Mouse (Mus musculus) MEL (cell line): Measurements from ENCODE around the gene Tkfc. TPM values are rescaled to one million over a fixed set of nuclear protein-coding genes. Genes with fewer than 3 reads are reported as not detected.

Source experiments
- DNase-seq: peaks from one replicate; pipeline ENCODE4 v3.0.0; 2011; ENCODE audit warnings: low read depth, low spot score
- H3K27ac ChIP-seq: 2 replicates; pipeline ENCODE4 v1.5.1; 2012; ENCODE audit warnings: low read depth, mild to moderate bottlenecking, control low read depth, low read length, moderate library complexity; ENCODE audit not compliant: control insufficient read depth
- H3K27me3 ChIP-seq, 2 experiments: fragments of 150-350 bp in 1 of 2; sonication (generic) in 1 of 2; 2 replicates each; pipeline ENCODE4 v1.6.1; 2012; ENCODE audit warnings: low read length in 2 of 2, mild to moderate bottlenecking in 2 of 2, improper control_type of control experiment in 1 of 2, moderate library complexity in 1 of 2; ENCODE audit not compliant: insufficient read depth in 2 of 2, control insufficient read depth in 1 of 2
- H3K36me3 ChIP-seq, 2 experiments: 2 replicates each; pipeline ENCODE4 v1.6.1; 2012 to 2014; ENCODE audit warnings: low read length in 2 of 2, improper control_type of control experiment in 1 of 2, inconsistent platforms in 1 of 2, mild to moderate bottlenecking in 1 of 2; ENCODE audit not compliant: insufficient read depth in 2 of 2, control insufficient read depth in 1 of 2
- H3K4me1 ChIP-seq, 2 experiments: fragments of 150-350 bp in 1 of 2; sonication (generic) in 1 of 2; 2 replicates each; pipeline ENCODE4 v1.6.1; 2012; ENCODE audit warnings: low read length in 2 of 2, improper control_type of control experiment in 1 of 2, mild to moderate bottlenecking in 1 of 2; ENCODE audit not compliant: insufficient read depth in 2 of 2, control insufficient read depth in 1 of 2
- H3K4me3 ChIP-seq, 2 experiments: fragments of 150-350 bp in 1 of 2; sonication (generic) in 1 of 2; 2 replicates each; pipeline ENCODE4 v1.5.1; 2012; ENCODE audit warnings: low read depth in 2 of 2, low read length in 2 of 2, mild to moderate bottlenecking in 2 of 2, moderate library complexity in 2 of 2, control low read depth in 1 of 2, improper control_type of control experiment in 1 of 2; ENCODE audit not compliant: control insufficient read depth in 1 of 2, insufficient read depth in 1 of 2
- H3K79me2 ChIP-seq: 2 replicates; pipeline ENCODE4 v1.6.1; 2012; ENCODE audit warnings: mild to moderate bottlenecking, low read length, moderate library complexity; ENCODE audit not compliant: control insufficient read depth, poor library complexity, insufficient read depth
- H3K9ac ChIP-seq: 2 replicates; pipeline ENCODE4 v1.6.1; 2012; ENCODE audit warnings: low read depth, mild to moderate bottlenecking, control low read depth, low read length, moderate library complexity; ENCODE audit not compliant: control insufficient read depth, poor library complexity, severe bottlenecking
- H3K9me3 ChIP-seq: fragments of 150-350 bp; sonication (generic); replicated peaks from 2 replicates; pipeline ENCODE4 v1.6.1; 2012; ENCODE audit warnings: mild to moderate bottlenecking, low read length, improper control_type of control experiment, moderate library complexity; ENCODE audit not compliant: insufficient read depth
- CHD1 ChIP-seq: IDR thresholded peaks from 2 replicates; pipeline ENCODE4 v1.6.1; 2012; ENCODE audit warnings: low read depth, mild to moderate bottlenecking, inconsistent platforms, low read length, improper control_type of control experiment
- CHD2 ChIP-seq: IDR thresholded peaks from 2 replicates; pipeline ENCODE4 v1.6.1; 2011; ENCODE audit warnings: low read length, improper control_type of control experiment
- CTCF ChIP-seq, 3 experiments: IDR thresholded peaks in 2 of 3; conservative IDR thresholded peaks in 1 of 3; 2 replicates each; pipeline ENCODE4 v1.5.1; 2011 to 2012; ENCODE audit warnings: low read length in 3 of 3, low read depth in 2 of 3, mild to moderate bottlenecking in 2 of 3, improper control_type of control experiment in 1 of 3, inconsistent platforms in 1 of 3, mixed read lengths in 1 of 3, moderate library complexity in 1 of 3; ENCODE audit not compliant: control insufficient read depth in 1 of 3, insufficient read depth in 1 of 3, poor library complexity in 1 of 3, severe bottlenecking in 1 of 3
- E2F4 ChIP-seq: IDR thresholded peaks from 2 replicates; pipeline ENCODE4 v1.6.1; 2011; ENCODE audit warnings: low read depth, low read length, improper control_type of control experiment, borderline replicate concordance
- ELF1 ChIP-seq: IDR thresholded peaks from 2 replicates; pipeline ENCODE4 v1.6.1; 2014; ENCODE audit warnings: low read depth, mild to moderate bottlenecking, inconsistent platforms, low read length, improper control_type of control experiment, moderate library complexity
- EP300 ChIP-seq, 2 experiments: IDR thresholded peaks; 2 replicates each; pipeline ENCODE4 v1.6.1; 2011; ENCODE audit warnings: improper control_type of control experiment in 2 of 2, low read length in 2 of 2, low read depth in 1 of 2, mild to moderate bottlenecking in 1 of 2
- ETS1 ChIP-seq: IDR thresholded peaks from 2 replicates; pipeline ENCODE4 v1.6.1; 2012; ENCODE audit warnings: low read depth, mild to moderate bottlenecking, inconsistent platforms, low read length, improper control_type of control experiment, moderate library complexity
- GATA1 ChIP-seq: IDR thresholded peaks from 2 replicates; pipeline ENCODE4 v1.6.1; 2011; ENCODE audit warnings: low read depth, low read length, improper control_type of control experiment
- HCFC1 ChIP-seq: IDR thresholded peaks from 2 replicates; pipeline ENCODE4 v1.6.1; 2012; ENCODE audit warnings: low read depth, mild to moderate bottlenecking, inconsistent platforms, low read length, improper control_type of control experiment, moderate library complexity
- JUND ChIP-seq: IDR thresholded peaks from 2 replicates; pipeline ENCODE4 v1.6.1; 2011; ENCODE audit warnings: low read depth, mild to moderate bottlenecking, improper control_type of control experiment, low read length
- KAT2A ChIP-seq: conservative IDR thresholded peaks from 2 replicates; pipeline ENCODE4 v1.6.1; 2012; ENCODE audit warnings: low read depth, low read length, improper control_type of control experiment, inconsistent platforms
- MAFK ChIP-seq: IDR thresholded peaks from 2 replicates; pipeline ENCODE4 v1.6.1; 2011; ENCODE audit warnings: low read depth, mild to moderate bottlenecking, low read length, improper control_type of control experiment, borderline replicate concordance
- MAX ChIP-seq: IDR thresholded peaks from 2 replicates; pipeline ENCODE4 v1.6.1; 2011; ENCODE audit warnings: low read length, improper control_type of control experiment
- MAZ ChIP-seq: IDR thresholded peaks from 2 replicates; pipeline ENCODE4 v1.6.1; 2012; ENCODE audit warnings: low read depth, mild to moderate bottlenecking, inconsistent platforms, low read length, improper control_type of control experiment
- MEF2A ChIP-seq: IDR thresholded peaks from 2 replicates; pipeline ENCODE4 v1.6.1; 2014; ENCODE audit warnings: low read depth, mild to moderate bottlenecking, inconsistent platforms, low read length, improper control_type of control experiment; ENCODE audit not compliant: poor library complexity, insufficient replicate concordance, severe bottlenecking; ENCODE audit errors: extremely low read depth
- MXI1 ChIP-seq: IDR thresholded peaks from 2 replicates; pipeline ENCODE4 v1.6.1; 2011; ENCODE audit warnings: mild to moderate bottlenecking, low read depth, low read length, improper control_type of control experiment
- MYB ChIP-seq: IDR thresholded peaks from 2 replicates; pipeline ENCODE4 v1.6.1; 2011; ENCODE audit warnings: mild to moderate bottlenecking, low read depth, low read length, improper control_type of control experiment
- MYC ChIP-seq: IDR thresholded peaks from 2 replicates; pipeline ENCODE4 v1.6.1; 2011; ENCODE audit warnings: low read depth, mild to moderate bottlenecking, low read length, improper control_type of control experiment, moderate library complexity
- NELFE ChIP-seq: IDR thresholded peaks from 2 replicates; pipeline ENCODE4 v1.6.1; 2011; ENCODE audit warnings: low read depth, low read length, improper control_type of control experiment
- NRF1 ChIP-seq: IDR thresholded peaks from 2 replicates; pipeline ENCODE4 v1.6.1; 2014; ENCODE audit warnings: low read depth, mild to moderate bottlenecking, inconsistent platforms, low read length, improper control_type of control experiment, moderate library complexity; ENCODE audit not compliant: poor library complexity, insufficient read depth, severe bottlenecking
- POLR2A ChIP-seq, 2 experiments: IDR thresholded peaks; 2 replicates each; pipeline ENCODE4 v1.6.1; 2011 to 2012; ENCODE audit warnings: low read length in 2 of 2, mild to moderate bottlenecking in 2 of 2, control low read depth in 1 of 2, improper control_type of control experiment in 1 of 2, low read depth in 1 of 2, moderate library complexity in 1 of 2; ENCODE audit not compliant: control insufficient read depth in 1 of 2, insufficient read depth in 1 of 2, poor library complexity in 1 of 2
- POLR2AphosphoS2 ChIP-seq: IDR thresholded peaks from 2 replicates; pipeline ENCODE4 v1.6.1; 2011; ENCODE audit warnings: low read length, improper control_type of control experiment
- POLR2AphosphoS5 ChIP-seq: IDR thresholded peaks from 2 replicates; pipeline ENCODE4 v1.6.1; 2012; ENCODE audit warnings: low read depth, borderline replicate concordance, mild to moderate bottlenecking, inconsistent platforms, low read length, moderate library complexity, mixed read lengths
- RAD21 ChIP-seq: IDR thresholded peaks from 2 replicates; pipeline ENCODE4 v1.6.1; 2011; ENCODE audit warnings: mild to moderate bottlenecking, low read depth, low read length, improper control_type of control experiment
- RCOR1 ChIP-seq: IDR thresholded peaks from 2 replicates; pipeline ENCODE4 v1.6.1; 2012; ENCODE audit warnings: low read depth, mild to moderate bottlenecking, inconsistent platforms, low read length, improper control_type of control experiment
- SIN3A ChIP-seq: IDR thresholded peaks from 2 replicates; pipeline ENCODE4 v1.6.1; 2012; ENCODE audit warnings: low read length, improper control_type of control experiment, inconsistent platforms
- SMC3 ChIP-seq: IDR thresholded peaks from 2 replicates; pipeline ENCODE4 v1.6.1; 2011; ENCODE audit warnings: low read depth, low read length, improper control_type of control experiment
- TAL1 ChIP-seq: IDR thresholded peaks from 2 replicates; pipeline ENCODE4 v1.6.1; 2012; ENCODE audit warnings: mild to moderate bottlenecking, inconsistent platforms, low read length, moderate library complexity, mixed read lengths
- TBP ChIP-seq: IDR thresholded peaks from 2 replicates; pipeline ENCODE4 v1.8.0; 2011; ENCODE audit warnings: low read depth, low read length, improper control_type of control experiment
- TCF12 ChIP-seq: IDR thresholded peaks from 2 replicates; pipeline ENCODE4 v1.6.1; 2014; ENCODE audit warnings: low read depth, mild to moderate bottlenecking, inconsistent platforms, low read length, improper control_type of control experiment, moderate library complexity
- UBTF ChIP-seq: IDR thresholded peaks from 2 replicates; pipeline ENCODE4 v1.6.1; 2012; ENCODE audit warnings: low read depth, mild to moderate bottlenecking, inconsistent platforms, low read length, improper control_type of control experiment, moderate library complexity, borderline replicate concordance; ENCODE audit not compliant: insufficient read depth
- USF1 ChIP-seq: IDR thresholded peaks from 2 replicates; pipeline ENCODE4 v1.6.1; 2014; ENCODE audit warnings: low read depth, mild to moderate bottlenecking, inconsistent platforms, low read length, improper control_type of control experiment, moderate library complexity
- USF2 ChIP-seq, 2 experiments: IDR thresholded peaks; 2 replicates each; pipeline ENCODE4 v1.6.1; 2011 to 2012; ENCODE audit warnings: improper control_type of control experiment in 2 of 2, low read length in 2 of 2, borderline replicate concordance in 1 of 2, inconsistent platforms in 1 of 2, low read depth in 1 of 2, mild to moderate bottlenecking in 1 of 2; ENCODE audit not compliant: insufficient read depth in 1 of 2
- ZC3H11A ChIP-seq: IDR thresholded peaks from 2 replicates; pipeline ENCODE4 v1.6.1; 2012; ENCODE audit warnings: low read depth, mild to moderate bottlenecking, inconsistent platforms, low read length, improper control_type of control experiment
- ZKSCAN1 ChIP-seq: IDR thresholded peaks from 2 replicates; pipeline ENCODE4 v1.6.1; 2012; ENCODE audit warnings: low read depth, mild to moderate bottlenecking, inconsistent platforms, low read length, improper control_type of control experiment, moderate library complexity
- ZNF384 ChIP-seq: IDR thresholded peaks from 2 replicates; pipeline ENCODE4 v1.6.1; 2012; ENCODE audit warnings: low read depth, mild to moderate bottlenecking, inconsistent platforms, low read length, improper control_type of control experiment
- polyA plus RNA-seq, 2 experiments: library from polyadenylated mRNA; stranded (reverse) in 1 of 2; unstranded in 1 of 2; fragments of >175 nt in 1 of 2; fragments of >200 nt in 1 of 2; gene quantifications; 2 replicates each; pipeline versions ENCODE4 v1.2.1 to v1.2.4; 2012; ENCODE audit warnings: low replicate concordance in 2 of 2, low read depth in 1 of 2; ENCODE audit not compliant: insufficient read length in 2 of 2, insufficient read depth in 1 of 2, missing spikeins in 1 of 2
- total RNA-seq: library from RNA; depleted of rRNA; stranded (reverse); fragments of 300-350 nt; gene quantifications from 2 replicates; pipeline ENCODE4 v1.2.3, GENCODE M21; 2012; rRNA removed

The Tkfc gene
- total RNA-seq (3.6 and 3.7 TPM in 2 replicates), polyA plus RNA-seq (10 to 100 TPM in 1 of 2 experiments, not detected in 1; 12.8 TPM)

GRCm38 (mm10) chr19:10605293-10605900, at the start of gene Tkfc, which contains the start of gene Ddb1:
Tkfc (minus strand) TSS chr19:10605654.
Ddb1 (plus strand) TSS chr19:10605327.
- peaks cover 22 to 23% of the 10 kb centered on the region in 2 experiments for H3K36me3 ChIP-seq
- peak within 1 kb of the TSS; percentile 84 for H3K27ac ChIP-seq
- peak; percentile 99 for DNase-seq
- H3K9me3 ChIP-seq, result no peaks in the 10 kb centered on the region
- peak within 1 kb of the TSS; percentile 72 to 94 for H3K4me3 ChIP-seq
- peaks cover 33% of the 10 kb centered on the region for H3K79me2 ChIP-seq
- H3K9ac ChIP-seq, result peak within 1 kb of the TSS; percentile 97
- H3K27me3 ChIP-seq, result no peaks in the 10 kb centered on the region
- H3K4me1 ChIP-seq, result peaks cover 8 to 19% of the 10 kb centered on the region in 2 experiments
- no peak for TF ChIP-seq GATA1
- TF ChIP-seq HCFC1, result peak; percentile 94
- TF ChIP-seq USF1, result peak; percentile 80
- no peak for TF ChIP-seq CHD2
- TF ChIP-seq RAD21, result no peak
- TF ChIP-seq JUND, result no peak
- no peak for TF ChIP-seq E2F4
- no peak for TF ChIP-seq SMC3
- 0 out of 2 replicates have a peak, but pooled peaks have one; percentile 24 for TF ChIP-seq MEF2A
- TF ChIP-seq ZC3H11A, result no peak
- peak; percentile 13; the same call in 1 of the 2 replicates for TF ChIP-seq ETS1
- TF ChIP-seq POLR2AphosphoS5, result no peak
- TF ChIP-seq MAX, result peak; percentile 83
- TF ChIP-seq SIN3A, result peak; percentile 98
- no peak for TF ChIP-seq MAFK
- TF ChIP-seq USF2 (IDR thresholded peaks at IDR 0.05; ENCODE audit: borderline replicate concordance in 1 of 2, insufficient read depth in 1 of 2, low read depth in 1 of 2, low read length in 2 of 2), result no peak
- peak; percentile 92 for TF ChIP-seq MYB
- TF ChIP-seq RCOR1, result no peak
- peak; percentile 72 for TF ChIP-seq MYC
- TF ChIP-seq TAL1, result no peak
- no peak; the same call in 1 of the 2 replicates for TF ChIP-seq NRF1
- peak; percentile 92 for TF ChIP-seq TBP
- peak; percentile 89 for TF ChIP-seq POLR2AphosphoS2
- TF ChIP-seq KAT2A, result peak; percentile 83
- TF ChIP-seq TCF12, result peak; percentile 77
- peak; percentile 96 to 97 for TF ChIP-seq POLR2A (IDR thresholded peaks at IDR 0.05; ENCODE audit: control insufficient read depth in 1 of 2, insufficient read depth in 1 of 2, low read depth in 1 of 2, low read length in 2 of 2, poor library complexity in 1 of 2)
- no peak for TF ChIP-seq ZNF384
- peak; percentile 92 for TF ChIP-seq MXI1
- TF ChIP-seq CHD1, result no peak
- peak in 1 of 2 experiments; percentile 37; a peak in 1 of 4 replicates for TF ChIP-seq EP300 (IDR thresholded peaks at IDR 0.05; ENCODE audit: low read depth in 1 of 2, low read length in 2 of 2)
- peak; percentile 77; the same call in 1 of the 2 replicates for TF ChIP-seq MAZ
- TF ChIP-seq CTCF (IDR thresholded peaks at IDR 0.05 in 2 of 3, conservative IDR thresholded peaks at IDR 0.05 in 1 of 3; ENCODE audit: control insufficient read depth in 1 of 3, insufficient read depth in 1 of 3, low read depth in 2 of 3, low read length in 3 of 3, poor library complexity in 1 of 3, severe bottlenecking in 1 of 3), result peak; percentile 6 to 45 (median 44); a peak in 5 of 6 replicates
- peak; percentile 73 for TF ChIP-seq ELF1
- no peak for TF ChIP-seq ZKSCAN1
- peak; percentile 70; the same call in 1 of the 2 replicates for TF ChIP-seq UBTF
- TF ChIP-seq NELFE, result peak; percentile 92
